Mouse (Mus musculus): Measurements from ENCODE around the gene Cplx2. TPM values are rescaled to one million over a fixed set of nuclear protein-coding genes. Genes with fewer than 3 reads are reported as not detected.

Gene Cplx2
- 0.64 TPM for total RNA-seq (2023)

DNA sequence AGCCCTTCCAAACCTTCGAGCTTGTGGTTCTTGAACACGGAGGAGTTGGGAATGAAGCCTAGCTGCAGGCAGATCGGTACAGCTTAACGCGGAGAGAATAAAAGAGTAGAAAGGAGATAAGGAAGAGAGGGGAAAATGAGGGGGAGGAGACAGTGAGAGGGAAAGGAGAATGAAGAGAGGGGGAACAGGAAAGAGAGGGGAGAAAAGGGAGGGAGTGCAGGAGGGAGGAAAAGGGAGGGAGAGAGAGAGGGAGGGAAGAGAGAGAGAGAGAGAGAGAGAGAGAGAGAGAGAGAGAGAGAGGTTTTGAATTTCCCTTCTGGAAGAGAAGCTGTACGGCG is at the start of gene Cplx2:
Gene Cplx2 (plus strand): TSS at position 301 of the 338 bp plus-strand sequence.

Other genes starting within 250 kb of the Cplx2 start
- 8.6 TPM for gene Hrh2, start 179.2 kb upstream of the Cplx2 start, total RNA-seq (2023)
- gene Thoc3, start 97.5 kb downstream of the Cplx2 start, total RNA-seq (2023): 28.2 TPM
- gene Simc1, start 132.4 kb downstream of the Cplx2 start, total RNA-seq (2023): 45.0 TPM
- gene 4833439L19Rik, start 194.1 kb downstream of the Cplx2 start, total RNA-seq (2023): 31.2 TPM
- 3.0 TPM for gene Arl10, start 203.7 kb downstream of the Cplx2 start, total RNA-seq (2023)
- gene Nop16, start 218.7 kb downstream of the Cplx2 start, total RNA-seq (2023): 11.6 TPM
- 78.3 TPM for gene Higd2a, start 218.9 kb downstream of the Cplx2 start, total RNA-seq (2023)
- gene Cltb, start 240.0 kb downstream of the Cplx2 start, total RNA-seq (2023): 40.4 TPM

All from CD4-positive naive resting alpha-beta T cell, adult 76 days (primary cell).